Mouse (Mus musculus): Measurements from ENCODE around the gene C130074G19Rik. TPM values are rescaled to one million over a fixed set of nuclear protein-coding genes. Genes with fewer than 3 reads are reported as not detected.

C130074G19Rik gene
- polyA plus RNA-seq, 1 experiment from 2014 or later, result 0.96 TPM

MicroRNAs encoded within 50 kb of the gene (microRNA counts, 519-probe panel; counts per million panel counts)
- 3,437 counts per million, percentile 23 among the panel's probes with 10 or more counts for microRNA mmu-miR-1981

Other genes starting within 250 kb of the C130074G19Rik start
- 3.9 and 4.1 TPM in 2 replicates for gene Hlx, start 150.6 kb downstream of the C130074G19Rik start, polyA plus RNA-seq (2014; fragmentation: Nextera tagmentation; extraction: Ambion mirVana)
- 0.21 and 0.26 TPM in 2 replicates for gene Marc1, start 71.9 kb downstream of the C130074G19Rik start, polyA plus RNA-seq (2014; fragmentation: Nextera tagmentation; extraction: Ambion mirVana)
- 109 and 114 TPM in 2 replicates for gene Marc2, start 36.8 kb downstream of the C130074G19Rik start, polyA plus RNA-seq (2014; fragmentation: Nextera tagmentation; extraction: Ambion mirVana)
- gene Mark1, start 116.4 kb upstream of the C130074G19Rik start, polyA plus RNA-seq (2014; fragmentation: Nextera tagmentation; extraction: Ambion mirVana), result 5.9 and 6.7 TPM in 2 replicates